Mouse (Mus musculus) megakaryocyte, embryonic 14.5 days (primary cell): ENCODE results near the gene Krtap2-4. TPM values are rescaled to one million over a fixed set of nuclear protein-coding genes. Genes with fewer than 3 reads are reported as not detected.
"Not testable (repeated sequence)": the region's sequence is repeated elsewhere in the genome, so short reads cannot be mapped to it uniquely, and the experiment has no call there.

Experiments used
- H3K27me3 ChIP-seq: replicated peaks from 2 replicates; pipeline ENCODE3; 2012; ENCODE audit warnings: inconsistent platforms
- H3K36me3 ChIP-seq: replicated peaks from 2 replicates; pipeline ENCODE3; 2012; ENCODE audit warnings: low read length, inconsistent platforms, mixed read lengths
- H3K4me1 ChIP-seq: 2 replicates; pipeline ENCODE4 v1.6.1; 2012; ENCODE audit warnings: inconsistent platforms
- H3K4me3 ChIP-seq: replicated peaks from 2 replicates; pipeline ENCODE3; 2012; ENCODE audit warnings: moderate library complexity, mild to moderate bottlenecking, inconsistent platforms
- H3K9me3 ChIP-seq: 2 replicates; pipeline ENCODE4 v1.6.1; 2012; ENCODE audit warnings: inconsistent platforms
- FLI1 ChIP-seq: IDR thresholded peaks from 2 replicates; pipeline ENCODE4 v1.6.1; 2012; ENCODE audit warnings: low read length, inconsistent platforms, mixed read lengths
- GATA1 ChIP-seq: IDR thresholded peaks from 3 replicates; pipeline ENCODE4 v1.6.1; 2012; ENCODE audit warnings: mixed read lengths, low read length, inconsistent platforms, borderline replicate concordance
- polyA plus RNA-seq: library from polyadenylated mRNA; stranded (reverse); fragments of >175 nt; gene quantifications from 2 replicates; pipeline ENCODE4 v1.2.3, GENCODE M21; 2012; ENCODE audit warnings: low replicate concordance; ENCODE audit not compliant: insufficient read depth

Gene Krtap2-4
- polyA plus RNA-seq, result not detected in 2 replicates

GRCm38 (mm10) chr11:99614796-99615363, at the start of gene Krtap2-4:
TSS of gene Krtap2-4 (minus strand) at chr11:99614846.
- Histone ChIP-seq H3K27me3 (no peaks in the 10 kb centered on the region), H3K4me3 (no peak within 1 kb of the TSS), H3K36me3 (no peaks in the 10 kb centered on the region), H3K9me3 (no peaks in the 10 kb centered on the region), H3K4me1 (no peaks in the 10 kb centered on the region)
- TF ChIP-seq GATA1 (no peak), FLI1 (no peak)

GRCm38 (mm10) chr11:99662802-99663201, 48.2 kb upstream of the Krtap2-4 start:
- Histone ChIP-seq H3K27me3 (no peaks in the 10 kb centered on the region), H3K36me3 (no peaks in the 10 kb centered on the region), H3K4me3 (no peak overlapping the region), H3K9me3 (0 out of 2 replicates have a peak, but pooled peaks cover 3% of the 10 kb centered on the region), H3K4me1 (no peaks in the 10 kb centered on the region)
- TF ChIP-seq GATA1 (no peak), FLI1 (no peak)

GRCm38 (mm10) chr11:99659256-99659655, 44.6 kb upstream of the Krtap2-4 start:
- Histone ChIP-seq H3K9me3 (0 out of 2 replicates have a peak, but pooled peaks cover 3% of the 10 kb centered on the region), H3K4me3 (no peak overlapping the region), H3K4me1 (no peaks in the 10 kb centered on the region), H3K27me3 (no peaks in the 10 kb centered on the region), H3K36me3 (no peaks in the 10 kb centered on the region)
- TF ChIP-seq FLI1 (no peak), GATA1 (no peak)

GRCm38 (mm10) chr11:99658467-99659010, 43.9 kb upstream of the Krtap2-4 start, which contains the start of gene Gm11563:
TSS of gene Gm11563 (minus strand) at chr11:99658960.
- H3K4me3 ChIP-seq, H3K27me3 ChIP-seq, H3K9me3 ChIP-seq, H3K36me3 ChIP-seq, H3K4me1 ChIP-seq: not testable (repeated sequence)

GRCm38 (mm10) chr11:99657051-99657450, 42.4 kb upstream of the Krtap2-4 start:
- H3K4me3 ChIP-seq, result no peak overlapping the region
- no peaks in the 10 kb centered on the region for H3K4me1 ChIP-seq
- H3K27me3 ChIP-seq, result no peaks in the 10 kb centered on the region
- 0 out of 2 replicates have a peak, but pooled peaks cover 3% of the 10 kb centered on the region for H3K9me3 ChIP-seq
- TF ChIP-seq GATA1 (no peak), FLI1 (no peak)
- no peaks in the 10 kb centered on the region for H3K36me3 ChIP-seq

- H3K9me3 ChIP-seq, result no peaks in the 10 kb centered on the region
- no peaks in the 10 kb centered on the region for H3K4me1 ChIP-seq
- H3K27me3 ChIP-seq, result no peaks in the 10 kb centered on the region
- H3K4me3 ChIP-seq, result no peak within 1 kb of the TSS
- no peak for TF ChIP-seq GATA1
- TF ChIP-seq FLI1, result no peak
- H3K36me3 ChIP-seq, result no peaks in the 10 kb centered on the region
These were observed 35.5 kb upstream of the Krtap2-4 start, which contains the start of gene Gm11555 for GRCm38 (mm10) chr11:99650136-99650535. TSS of gene Gm11555 (minus strand) at chr11:99650236.

GRCm38 (mm10) chr11:99646444-99646843, 31.8 kb upstream of the Krtap2-4 start:
- no peak overlapping the region for H3K4me3 ChIP-seq

GRCm38 (mm10) chr11:99644351-99644750, 29.7 kb upstream of the Krtap2-4 start:
- no peak for TF ChIP-seq GATA1
- no peak for TF ChIP-seq FLI1
- H3K4me3 ChIP-seq, result no peak overlapping the region
- H3K4me1 ChIP-seq, result no peaks in the 10 kb centered on the region
- H3K9me3 ChIP-seq, result no peaks in the 10 kb centered on the region
- H3K27me3 ChIP-seq, result no peaks in the 10 kb centered on the region
- no peaks in the 10 kb centered on the region for H3K36me3 ChIP-seq

More at GRCm38 (mm10) chr11:99646444-99646843, 31.8 kb upstream of the Krtap2-4 start:
- TF ChIP-seq GATA1 (no peak), FLI1 (no peak)
- no peaks in the 10 kb centered on the region for H3K4me1 ChIP-seq
- no peaks in the 10 kb centered on the region for H3K9me3 ChIP-seq
- H3K36me3 ChIP-seq, result no peaks in the 10 kb centered on the region
- H3K27me3 ChIP-seq, result no peaks in the 10 kb centered on the region

- H3K27me3 ChIP-seq, H3K4me3 ChIP-seq, H3K4me1 ChIP-seq, H3K9me3 ChIP-seq, H3K36me3 ChIP-seq: not testable (repeated sequence)
These were observed 29.0 kb upstream of the Krtap2-4 start, which contains the start of gene Krtap4-7 for GRCm38 (mm10) chr11:99643635-99644139. TSS of gene Krtap4-7 (minus strand) at chr11:99644089.

GRCm38 (mm10) chr11:99640926-99641325, 26.3 kb upstream of the Krtap2-4 start:
- H3K4me3 ChIP-seq, result no peak overlapping the region
- peaks cover 1% of the 10 kb centered on the region for H3K27me3 ChIP-seq
- H3K9me3 ChIP-seq, result no peaks in the 10 kb centered on the region
- no peaks in the 10 kb centered on the region for H3K4me1 ChIP-seq
- no peaks in the 10 kb centered on the region for H3K36me3 ChIP-seq
- TF ChIP-seq GATA1 (no peak), FLI1 (no peak)

- Histone ChIP-seq H3K36me3 (no peaks in the 10 kb centered on the region), H3K9me3 (no peaks in the 10 kb centered on the region), H3K27me3 (peaks cover 1% of the 10 kb centered on the region), H3K4me3 (no peak overlapping the region), H3K4me1 (no peaks in the 10 kb centered on the region)
- TF ChIP-seq GATA1, result no peak
- TF ChIP-seq FLI1, result no peak
These were observed 22.4 kb upstream of the Krtap2-4 start for GRCm38 (mm10) chr11:99637086-99637485.
